In the genomic region with DNA sequence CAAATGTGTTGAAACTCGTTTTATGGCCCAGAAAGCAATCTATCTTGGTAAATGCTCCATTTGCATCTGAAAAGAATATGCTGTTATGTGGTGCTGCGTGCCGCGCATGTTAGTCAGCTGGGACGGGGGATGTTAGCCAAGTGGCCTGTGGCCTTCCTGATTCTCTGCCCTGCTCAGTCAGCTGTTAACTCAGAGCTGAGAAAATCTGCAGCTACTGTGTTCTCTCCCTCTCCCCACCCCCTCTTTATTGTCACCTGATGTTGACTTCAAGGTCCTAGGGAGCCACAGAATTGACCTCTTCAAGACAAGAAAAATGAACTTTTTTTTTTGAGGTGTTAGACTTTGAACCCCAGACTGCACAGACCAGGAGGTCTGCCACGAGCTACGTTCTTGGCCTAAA, we compare ENCODE assay signal across 10 mouse cellular contexts. TPM values are rescaled to one million over a fixed set of nuclear protein-coding genes. Genes with fewer than 3 reads are reported as not detected.
A peak's percentile ranks its signal among the peaks of the same experiment; 100 is the strongest.
DNase-seq lines count a peak whose midpoint lies in the region; ATAC-seq and TF ChIP-seq lines count a peak whose summit lies in the region.
"Had no signal": no experiment of that assay in that cellular context is flagged by ENCODE, and none has a peak within 500 bp of the region (broad histone marks: within the 10 kb centered on the region; RNA-seq: fewer than 3 reads in every experiment).

No protein-coding gene starts in this region.

- no peak overlapping the region for H3K27ac ChIP-seq in midbrain, postnatal 0 days (ENCODE audit: low read depth, low read length)
- H3K27ac ChIP-seq in midbrain, embryonic 13.5 days = no peak overlapping the region
- no peak overlapping the region for H3K27ac ChIP-seq in intestine, embryonic 14.5 days (ENCODE audit: low read depth)
- H3K27ac ChIP-seq: neural tube, embryonic 13.5 days had no signal

- H3K9me3 ChIP-seq in midbrain, postnatal 0 days (ENCODE audit: low read length) = no peaks in the 10 kb centered on the region
- no peaks in the 10 kb centered on the region for H3K9me3 ChIP-seq in midbrain, embryonic 13.5 days
- H3K9me3 ChIP-seq in intestine, embryonic 14.5 days (ENCODE audit: control insufficient read depth, low read length) = no peaks in the 10 kb centered on the region
- H3K9me3 ChIP-seq: neural tube, embryonic 13.5 days had no signal

- WGBS in midbrain, postnatal 0 days = 47% methylated on average over 7 of the region's 7 CpGs
- WGBS in midbrain, embryonic 13.5 days = 48% methylated on average over 7 of the region's 7 CpGs
- WGBS in intestine, embryonic 14.5 days = 66% methylated on average over 7 of the region's 7 CpGs

- H3K27me3 ChIP-seq in midbrain, postnatal 0 days (ENCODE audit: insufficient read depth, low read length) = no peaks in the 10 kb centered on the region
- H3K27me3 ChIP-seq in midbrain, embryonic 13.5 days = no peaks in the 10 kb centered on the region
- no peaks in the 10 kb centered on the region for H3K27me3 ChIP-seq in intestine, embryonic 14.5 days (replicated peaks; ENCODE audit: control insufficient read depth, insufficient read depth, low read length)
- H3K27me3 ChIP-seq: neural tube, embryonic 13.5 days had no signal

- no peak overlapping the region for H3K4me3 ChIP-seq in midbrain, postnatal 0 days (ENCODE audit: low read depth, low read length)
- H3K4me3 ChIP-seq in midbrain, embryonic 13.5 days (replicated peaks) = no peak overlapping the region
- H3K4me3 ChIP-seq in intestine, embryonic 14.5 days (ENCODE audit: low read depth, low read length) = no peak overlapping the region
- H3K4me3 ChIP-seq: erythroblast, embryonic 14.5 days; neural tube, embryonic 13.5 days had no signal

- intact Hi-C loops in gastrocnemius, postnatal 14 days (cut with DNase I; ENCODE audit: low total_unique reads) = no loop called here

- no peaks in the 10 kb centered on the region for H3K36me3 ChIP-seq in midbrain, postnatal 0 days (ENCODE audit: insufficient read depth, low read length)
- H3K36me3 ChIP-seq in midbrain, embryonic 13.5 days = no peaks in the 10 kb centered on the region
- H3K36me3 ChIP-seq in intestine, embryonic 14.5 days (ENCODE audit: control insufficient read depth, insufficient read depth, low read length) = no peaks in the 10 kb centered on the region
- H3K36me3 ChIP-seq: neural tube, embryonic 13.5 days had no signal

- no peak for TF ChIP-seq CTCF in midbrain, postnatal 0 days (IDR thresholded peaks at IDR 0.05)

- peak; percentile 52; the same call in 1 of the 2 replicates for ATAC-seq in midbrain, postnatal 0 days (ENCODE audit: low FRiP score)
- no peak for ATAC-seq in midbrain, embryonic 13.5 days
- peak; percentile 70; the same call in 1 of the 2 replicates for ATAC-seq in intestine, embryonic 14.5 days (replicated peaks; ENCODE audit: low FRiP score, low TSS enrichment, low read depth)
- ATAC-seq in erythroblast, adult 5-6 weeks (replicated peaks; ENCODE audit: low FRiP score, poor library complexity, severe bottlenecking) = no peak

- H3K4me2 ChIP-seq in midbrain, postnatal 0 days (ENCODE audit: low read depth, low read length, poor library complexity, severe bottlenecking) = no peak overlapping the region
- no peak overlapping the region for H3K4me2 ChIP-seq in midbrain, embryonic 13.5 days (replicated peaks)
- H3K4me2 ChIP-seq in intestine, embryonic 14.5 days (ENCODE audit: low read length) = no peak overlapping the region
- H3K4me2 ChIP-seq: neural tube, embryonic 13.5 days had no signal

- H3K9ac ChIP-seq in midbrain, postnatal 0 days (replicated peaks; ENCODE audit: low read length, poor library complexity, severe bottlenecking) = no peak overlapping the region
- no peak overlapping the region for H3K9ac ChIP-seq in midbrain, embryonic 13.5 days (replicated peaks)
- no peak overlapping the region for H3K9ac ChIP-seq in intestine, embryonic 14.5 days (ENCODE audit: low read length)
- H3K9ac ChIP-seq: neural tube, embryonic 13.5 days had no signal

- H3K4me1 ChIP-seq in midbrain, postnatal 0 days (ENCODE audit: insufficient read depth, low read length) = no peaks in the 10 kb centered on the region
- H3K4me1 ChIP-seq in midbrain, embryonic 13.5 days (replicated peaks) = peaks cover 12% of the 10 kb centered on the region; the same call in 1 of the 2 replicates
- 0 out of 2 replicates have a peak, but pooled peaks cover 2% of the 10 kb centered on the region for H3K4me1 ChIP-seq in intestine, embryonic 14.5 days (replicated peaks; ENCODE audit: control insufficient read depth, insufficient read depth, low read length)

- DNase-seq in gastrocnemius, postnatal 14 days = peak; percentile 40
- no peak for DNase-seq in gastrocnemius, adult 8-10 months (ENCODE audit: low spot score in 2 of 2)
- DNase-seq in midbrain, postnatal 0 days (ENCODE audit: low spot score) = peak; percentile 79
- no peak for DNase-seq in intestine, embryonic 14.5 days (ENCODE audit: low spot score)
- peak; percentile 15 to 57 for DNase-seq in lung, postnatal 4 days
- no peak for DNase-seq in urinary bladder, postnatal 25 days (ENCODE audit: low spot score)

RNA-seq across cellular contexts. Expression of gene Scand1, which starts 43.5 kb away (rescaled TPM):
- 10 to 100 TPM; 61.1 to 65.0 TPM for total RNA-seq in gastrocnemius, postnatal 14 days (2021)
- total RNA-seq in gastrocnemius, adult 8-10 months (2022) = 10 to 100 TPM; 50.0 to 68.3 (median 62.9) TPM
- total RNA-seq in midbrain, postnatal 0 days (2014; rRNA removed) = 268 and 307 TPM in 2 replicates
- polyA plus RNA-seq in midbrain, postnatal 0 days (2015; fragmentation: Nextera tagmentation; extraction: Ambion mirVana) = 132 and 145 TPM in 2 replicates
- polyA plus RNA-seq in midbrain, embryonic 13.5 days (2015; fragmentation: Nextera tagmentation; extraction: Ambion mirVana) = 82.2 and 99.1 TPM in 2 replicates
- polyA plus RNA-seq in intestine, embryonic 14.5 days (2014; fragmentation: Nextera tagmentation; extraction: Ambion mirVana) = 55.2 and 66.7 TPM in 2 replicates
- total RNA-seq in erythroblast, adult 5-6 weeks (2015; ENCODE audit: low replicate concordance) = 2.3 TPM in 1 of 2 replicates, not detected in the other
- 1.9 and 16.4 TPM in 2 replicates for total RNA-seq in erythroblast, adult 5-6 weeks (2017; ENCODE audit: low replicate concordance)

RNA-seq across cellular contexts. Expression of gene Cnbd2, which starts 43.9 kb away (rescaled TPM):
- 1 to 10 TPM; 1.4 to 2.1 TPM for total RNA-seq in gastrocnemius, postnatal 14 days (2021)
- 1 to 10 TPM in 1 of 4 experiments, under 1 TPM in 3; 0.74 to 1.0 (median 0.85) TPM for total RNA-seq in gastrocnemius, adult 8-10 months (2022)
- total RNA-seq in midbrain, postnatal 0 days (2014; rRNA removed) = 3.2 and 3.3 TPM in 2 replicates
- 8.9 and 10.0 TPM in 2 replicates for polyA plus RNA-seq in midbrain, postnatal 0 days (2015; fragmentation: Nextera tagmentation; extraction: Ambion mirVana)
- 5.9 and 6.3 TPM in 2 replicates for polyA plus RNA-seq in midbrain, embryonic 13.5 days (2015; fragmentation: Nextera tagmentation; extraction: Ambion mirVana)
- 3.3 and 4.2 TPM in 2 replicates for polyA plus RNA-seq in intestine, embryonic 14.5 days (2014; fragmentation: Nextera tagmentation; extraction: Ambion mirVana)
- 0.38 and 1.0 TPM in 2 replicates for total RNA-seq in erythroblast, adult 5-6 weeks (2015; ENCODE audit: low replicate concordance)
- 1.4 TPM in 1 of 2 replicates, not detected in the other for total RNA-seq in erythroblast, adult 5-6 weeks (2017; ENCODE audit: low replicate concordance)
- polyA plus RNA-seq: erythroblast, embryonic 14.5 days had no signal

Comparison
In these comparisons a context has a peak if more than half of its experiments do, and no peak if none do; other contexts are left out.
1. DNase-seq: peak in gastrocnemius, postnatal 14 days (single experiment), midbrain, postnatal 0 days (single experiment) and lung, postnatal 4 days (2 of 2); none in gastrocnemius, adult 8-10 months (0 of 2), intestine, embryonic 14.5 days (single experiment) and urinary bladder, postnatal 25 days (single experiment).
2. ATAC-seq: peak in midbrain, postnatal 0 days (single experiment) and intestine, embryonic 14.5 days (single experiment); none in midbrain, embryonic 13.5 days (single experiment) and erythroblast, adult 5-6 weeks (single experiment).